15 mouse cellular contexts compared by ENCODE assay signal in genomic region chr16:66900664-66901063, GRCm38 (mm10).
DNase-seq lines count a peak whose midpoint lies in the region; ATAC-seq lines count a peak whose summit lies in the region.
"Had no signal": no experiment of that assay in that cellular context is flagged by ENCODE, and none has a peak within 500 bp of the region (broad histone marks: within the 10 kb centered on the region; RNA-seq: fewer than 3 reads in every experiment).

No protein-coding gene starts in this region.

- no peak overlapping the region for H3K4me2 ChIP-seq in forebrain, embryonic 12.5 days
- H3K4me2 ChIP-seq in forebrain, embryonic 15.5 days (replicated peaks), result no peak overlapping the region
- no peak overlapping the region for H3K4me2 ChIP-seq in midbrain, embryonic 13.5 days (replicated peaks)
- no peak overlapping the region for H3K4me2 ChIP-seq in midbrain, embryonic 15.5 days
- no peak overlapping the region for H3K4me2 ChIP-seq in hindbrain, embryonic 14.5 days (replicated peaks)
- H3K4me2 ChIP-seq: embryonic facial prominence, embryonic 15.5 days; heart, embryonic 15.5 days had no signal

- 0 out of 2 replicates have a peak, but pooled peaks have one; percentile 41 for ATAC-seq in forebrain, embryonic 12.5 days (ENCODE audit: low FRiP score)
- no peak for ATAC-seq in forebrain, embryonic 15.5 days (replicated peaks)
- ATAC-seq in midbrain, embryonic 13.5 days, result peak; percentile 56; the same call in 1 of the 2 replicates
- no peak for ATAC-seq in midbrain, embryonic 15.5 days (replicated peaks)
- peak; percentile 59; the same call in 1 of the 2 replicates for ATAC-seq in hindbrain, embryonic 14.5 days (ENCODE audit: low FRiP score)
- ATAC-seq in megakaryocyte-erythroid progenitor cell, adult 5-6 weeks (replicated peaks; ENCODE audit: low FRiP score, low TSS enrichment, poor library complexity, severe bottlenecking), result no peak
- ATAC-seq: inflammation-experienced regulatory T-cells, adult 6 months had no signal

- H3K4me3 ChIP-seq in forebrain, embryonic 12.5 days (replicated peaks), result no peak overlapping the region
- H3K4me3 ChIP-seq in forebrain, embryonic 15.5 days, result no peak overlapping the region
- no peak overlapping the region for H3K4me3 ChIP-seq in midbrain, embryonic 13.5 days (replicated peaks)
- H3K4me3 ChIP-seq in midbrain, embryonic 15.5 days, result no peak overlapping the region
- no peak overlapping the region for H3K4me3 ChIP-seq in hindbrain, embryonic 14.5 days (replicated peaks; ENCODE audit: low read length)
- H3K4me3 ChIP-seq: embryonic facial prominence, embryonic 15.5 days; heart, embryonic 15.5 days had no signal

- H3K27me3 ChIP-seq in forebrain, embryonic 12.5 days, result no peaks in the 10 kb centered on the region
- no peaks in the 10 kb centered on the region for H3K27me3 ChIP-seq in forebrain, embryonic 15.5 days
- H3K27me3 ChIP-seq in midbrain, embryonic 13.5 days, result no peaks in the 10 kb centered on the region
- H3K27me3 ChIP-seq in midbrain, embryonic 15.5 days (replicated peaks), result no peaks in the 10 kb centered on the region
- no peaks in the 10 kb centered on the region for H3K27me3 ChIP-seq in hindbrain, embryonic 14.5 days (ENCODE audit: control insufficient read depth, insufficient read depth, low read length)
- H3K27me3 ChIP-seq: embryonic facial prominence, embryonic 15.5 days; heart, embryonic 15.5 days had no signal

- H3K4me1 ChIP-seq in forebrain, embryonic 12.5 days, result no peaks in the 10 kb centered on the region
- H3K4me1 ChIP-seq in forebrain, embryonic 15.5 days, result peaks cover 6% of the 10 kb centered on the region
- no peaks in the 10 kb centered on the region for H3K4me1 ChIP-seq in midbrain, embryonic 13.5 days (replicated peaks)
- H3K4me1 ChIP-seq in midbrain, embryonic 15.5 days, result 0 out of 2 replicates have a peak, but pooled peaks cover 2% of the 10 kb centered on the region
- no peaks in the 10 kb centered on the region for H3K4me1 ChIP-seq in hindbrain, embryonic 14.5 days (replicated peaks; ENCODE audit: control insufficient read depth, insufficient read depth, low read length)
- H3K4me1 ChIP-seq: embryonic facial prominence, embryonic 15.5 days; heart, embryonic 15.5 days had no signal

- DNase-seq in hindbrain, embryonic 14.5 days (ENCODE audit: low spot score), result peak; percentile 71
- no peak for DNase-seq in heart, postnatal 36 days
- DNase-seq: adrenal gland, postnatal 10 days; gastrocnemius, postnatal 25 days; layer of hippocampus, adult 9-11 months; thymus, adult 18-20 months had no signal

- H3K36me3 ChIP-seq in forebrain, embryonic 12.5 days (replicated peaks), result no peaks in the 10 kb centered on the region
- no peaks in the 10 kb centered on the region for H3K36me3 ChIP-seq in forebrain, embryonic 15.5 days
- no peaks in the 10 kb centered on the region for H3K36me3 ChIP-seq in midbrain, embryonic 13.5 days
- H3K36me3 ChIP-seq in midbrain, embryonic 15.5 days (replicated peaks), result no peaks in the 10 kb centered on the region
- no peaks in the 10 kb centered on the region for H3K36me3 ChIP-seq in hindbrain, embryonic 14.5 days (replicated peaks; ENCODE audit: control insufficient read depth, insufficient read depth)
- H3K36me3 ChIP-seq: embryonic facial prominence, embryonic 15.5 days; heart, embryonic 15.5 days had no signal

- no peak overlapping the region for H3K27ac ChIP-seq in forebrain, embryonic 12.5 days
- no peak overlapping the region for H3K27ac ChIP-seq in forebrain, embryonic 15.5 days (replicated peaks)
- no peak overlapping the region for H3K27ac ChIP-seq in midbrain, embryonic 13.5 days
- no peak overlapping the region for H3K27ac ChIP-seq in midbrain, embryonic 15.5 days
- H3K27ac ChIP-seq in hindbrain, embryonic 14.5 days, result no peak overlapping the region
- H3K27ac ChIP-seq: embryonic facial prominence, embryonic 15.5 days; heart, embryonic 15.5 days; kidney, postnatal 0 days had no signal

- H3K9me3 ChIP-seq in forebrain, embryonic 12.5 days, result no peaks in the 10 kb centered on the region
- H3K9me3 ChIP-seq in forebrain, embryonic 15.5 days, result no peaks in the 10 kb centered on the region
- H3K9me3 ChIP-seq in midbrain, embryonic 13.5 days, result no peaks in the 10 kb centered on the region
- H3K9me3 ChIP-seq in midbrain, embryonic 15.5 days, result no peaks in the 10 kb centered on the region
- H3K9me3 ChIP-seq in hindbrain, embryonic 14.5 days (ENCODE audit: control insufficient read depth, low read length), result no peaks in the 10 kb centered on the region
- H3K9me3 ChIP-seq: embryonic facial prominence, embryonic 15.5 days; heart, embryonic 15.5 days had no signal

- intact Hi-C loops in heart, postnatal 36 days (cut with DNase I), result no loop called here

- 72% methylated on average over 4 of the region's 4 CpGs for WGBS in forebrain, embryonic 12.5 days
- WGBS in forebrain, embryonic 15.5 days, result 33% methylated on average over 4 of the region's 4 CpGs
- 56% methylated on average over 4 of the region's 4 CpGs for WGBS in midbrain, embryonic 13.5 days
- WGBS in midbrain, embryonic 15.5 days, result 38% methylated on average over 4 of the region's 4 CpGs
- WGBS in hindbrain, embryonic 14.5 days, result 23% methylated on average over 4 of the region's 4 CpGs

- no peak overlapping the region for H3K9ac ChIP-seq in forebrain, embryonic 12.5 days
- no peak overlapping the region for H3K9ac ChIP-seq in forebrain, embryonic 15.5 days (replicated peaks)
- H3K9ac ChIP-seq in midbrain, embryonic 13.5 days (replicated peaks), result no peak overlapping the region
- H3K9ac ChIP-seq in midbrain, embryonic 15.5 days, result no peak overlapping the region
- H3K9ac ChIP-seq in hindbrain, embryonic 14.5 days, result no peak overlapping the region
- H3K9ac ChIP-seq: embryonic facial prominence, embryonic 15.5 days; heart, embryonic 15.5 days had no signal

Comparison
In these comparisons a context has a peak if more than half of its experiments do, and no peak if none do; other contexts are left out.
1. ATAC-seq: peak in forebrain, embryonic 12.5 days (single experiment), midbrain, embryonic 13.5 days (single experiment) and hindbrain, embryonic 14.5 days (single experiment); none in forebrain, embryonic 15.5 days (single experiment), midbrain, embryonic 15.5 days (single experiment) and megakaryocyte-erythroid progenitor cell, adult 5-6 weeks (single experiment).